Mouse (Mus musculus) urinary bladder, postnatal 4 days (tissue): ENCODE measurements around the gene Olfr1137.

Experiments used
- DNase-seq, 2 experiments: peaks; one replicate each; pipeline ENCODE4 v3.0.0; 2021 to 2022; ENCODE audit warnings: low spot score in 2 of 2

Olfr1137 gene

GRCm38 (mm10) chr2:87713079-87713478, at the start of gene Olfr1137:
Gene Olfr1137 (minus strand): TSS chr2:87713179.
- no peak for DNase-seq

DNA sequence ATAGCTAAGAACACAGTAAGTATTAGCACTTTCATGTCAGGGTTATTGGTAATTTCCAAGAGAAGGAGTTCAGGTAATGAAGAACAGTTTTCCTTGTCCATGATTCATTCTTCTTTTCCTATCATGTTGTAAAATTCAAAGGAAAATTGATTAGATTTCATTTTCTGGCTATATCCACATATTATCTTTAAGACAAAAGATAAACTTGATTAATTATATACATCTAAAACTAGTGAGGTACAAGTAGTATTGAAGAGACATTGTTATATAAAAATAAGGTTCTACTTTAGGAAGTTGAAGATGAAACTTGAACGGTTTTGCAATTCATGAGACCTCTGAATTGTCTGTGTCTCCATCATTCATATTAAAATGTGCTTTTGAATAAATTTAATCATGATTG, 40.9 kb upstream of the Olfr1137 start, which contains the start of gene Olfr1141:
TSS of gene Olfr1141 (minus strand) at position 101 of the 400 bp plus-strand sequence.
- no peak for DNase-seq

DNA sequence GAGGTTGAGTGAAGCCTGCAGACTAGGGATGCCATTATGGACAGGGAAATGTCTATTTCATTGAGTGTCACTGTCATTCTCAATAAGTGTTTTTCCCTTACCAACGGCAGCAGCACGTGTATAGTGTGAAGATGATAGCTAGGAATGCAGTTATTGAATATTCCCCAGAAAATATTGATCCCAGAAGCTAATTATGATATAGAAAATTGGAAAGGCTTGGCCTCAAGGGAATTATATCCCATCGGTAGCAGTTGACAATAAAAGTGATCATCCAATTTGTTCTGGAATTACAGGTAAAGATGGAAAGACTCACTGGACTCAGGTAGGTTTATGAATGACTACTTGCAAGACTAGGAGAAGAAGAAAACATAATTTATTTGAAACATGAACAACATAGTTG, 30.5 kb upstream of the Olfr1137 start, which contains the start of gene Olfr1140:
TSS of gene Olfr1140 (plus strand) at position 301 of the 400 bp plus-strand sequence.
- DNase-seq = no peak

DNA sequence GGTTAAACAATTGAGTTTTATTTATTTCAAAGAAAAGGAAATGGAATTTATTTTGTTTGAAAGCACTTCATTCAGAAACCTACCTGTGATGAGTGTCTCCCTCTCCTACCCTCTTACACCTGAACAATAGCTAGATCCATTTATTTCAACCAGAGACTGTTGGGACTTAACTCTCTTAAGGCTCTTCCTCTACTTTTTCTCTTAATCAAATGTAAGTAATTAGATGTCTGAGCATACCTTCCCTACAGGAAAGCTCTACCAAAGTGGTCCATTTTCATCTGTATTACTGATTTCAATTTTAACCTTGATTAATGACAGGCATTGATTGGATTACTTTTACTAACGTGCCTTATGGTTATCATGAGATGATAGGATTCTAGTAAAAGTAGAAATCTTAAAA, 26.9 kb upstream of the Olfr1137 start, which contains the start of gene Olfr1138:
TSS of gene Olfr1138 (minus strand) at position 101 of the 400 bp plus-strand sequence.
- DNase-seq = no peak

- DNase-seq = no peak
These were observed 19.1 kb downstream of the Olfr1137 start, which contains the start of gene Olfr1136 for GRCm38 (mm10) chr2:87693847-87694246. Gene Olfr1136 (minus strand): TSS chr2:87693947.

GRCm38 (mm10) chr2:87673564-87673963, 39.4 kb downstream of the Olfr1137 start, which contains the start of gene Olfr1135:
Gene Olfr1135 (minus strand): TSS chr2:87673664.
- DNase-seq = no peak
